8 mouse cellular contexts compared by ENCODE assay signal in the genomic region with DNA sequence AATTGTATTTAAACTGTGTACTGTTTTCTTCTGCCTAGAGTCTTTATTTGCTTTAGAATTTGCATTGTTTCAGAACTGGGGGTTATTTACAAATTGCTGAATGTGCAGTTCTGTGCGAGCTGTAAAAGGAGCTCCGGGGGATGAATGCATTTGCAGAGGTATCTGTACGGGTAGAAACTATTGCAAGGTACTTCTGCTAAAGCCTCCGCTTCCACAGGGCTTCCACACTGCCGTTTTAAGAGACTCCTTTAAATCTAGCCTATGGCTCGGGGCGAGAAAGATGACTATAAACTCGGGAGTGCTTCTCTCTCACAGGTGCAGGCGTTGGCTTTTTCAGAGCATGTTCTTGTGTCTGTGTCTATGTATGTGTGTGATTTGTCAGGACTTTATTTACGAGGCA. TPM values are rescaled to one million over a fixed set of nuclear protein-coding genes. Genes with fewer than 3 reads are reported as not detected.
DNase-seq lines count a peak whose midpoint lies in the region; ATAC-seq lines count a peak whose summit lies in the region.

No protein-coding gene starts in this region.

- no peak for ATAC-seq in hindbrain, embryonic 16.5 days
- no peak for ATAC-seq in midbrain, embryonic 14.5 days (ENCODE audit: low FRiP score, low TSS enrichment)

- peak overlapping the region; percentile 73 for H3K4me2 ChIP-seq in hindbrain, embryonic 16.5 days (ENCODE audit: low read length)
- peak overlapping the region; percentile 84 for H3K4me2 ChIP-seq in midbrain, embryonic 14.5 days (ENCODE audit: low read length)

- H3K27ac ChIP-seq in heart, embryonic 10.5 days = peak overlapping the region; percentile 79; the same call in 1 of the 2 replicates
- H3K27ac ChIP-seq in hindbrain, embryonic 16.5 days (ENCODE audit: low read depth, low read length) = 0 out of 2 replicates have a peak overlapping the region, but pooled peaks have one; percentile 6
- 0 out of 2 replicates have a peak overlapping the region, but pooled peaks have one; percentile 8 for H3K27ac ChIP-seq in midbrain, embryonic 14.5 days (replicated peaks; ENCODE audit: low read depth, low read length)

- peak overlapping the region; percentile 63 for H3K4me3 ChIP-seq in heart, embryonic 10.5 days
- peak overlapping the region; percentile 46 for H3K4me3 ChIP-seq in hindbrain, embryonic 16.5 days (ENCODE audit: low read length)
- H3K4me3 ChIP-seq in midbrain, embryonic 14.5 days (replicated peaks; ENCODE audit: low read depth, low read length) = peak overlapping the region; percentile 41

- H3K27me3 ChIP-seq in heart, embryonic 10.5 days (ENCODE audit: insufficient read depth, poor library complexity, severe bottlenecking) = no peaks in the 10 kb centered on the region
- no peaks in the 10 kb centered on the region for H3K27me3 ChIP-seq in hindbrain, embryonic 16.5 days (replicated peaks; ENCODE audit: control insufficient read depth, insufficient read depth, low read length)
- H3K27me3 ChIP-seq in midbrain, embryonic 14.5 days (ENCODE audit: control insufficient read depth, insufficient read depth, low read length) = no peaks in the 10 kb centered on the region

- peak overlapping the region; percentile 60; the same call in 1 of the 2 replicates for H3K9ac ChIP-seq in hindbrain, embryonic 16.5 days (ENCODE audit: low read depth, low read length)
- no peak overlapping the region for H3K9ac ChIP-seq in midbrain, embryonic 14.5 days (replicated peaks; ENCODE audit: low read length)

- no peaks in the 10 kb centered on the region for H3K9me3 ChIP-seq in heart, embryonic 10.5 days
- H3K9me3 ChIP-seq in hindbrain, embryonic 16.5 days (ENCODE audit: control insufficient read depth, low read length) = no peaks in the 10 kb centered on the region
- H3K9me3 ChIP-seq in midbrain, embryonic 14.5 days (ENCODE audit: control insufficient read depth, low read length) = no peaks in the 10 kb centered on the region

- H3K4me1 ChIP-seq in heart, embryonic 10.5 days = peaks cover 49% of the 10 kb centered on the region
- H3K4me1 ChIP-seq in hindbrain, embryonic 16.5 days (ENCODE audit: control insufficient read depth, insufficient read depth, low read depth, low read length) = peaks cover 23% of the 10 kb centered on the region
- H3K4me1 ChIP-seq in midbrain, embryonic 14.5 days (ENCODE audit: control insufficient read depth, insufficient read depth, low read length) = peaks cover 26% of the 10 kb centered on the region

- DNase-seq in heart, embryonic 10.5 days (ENCODE audit: low spot score) = no peak
- DNase-seq in heart, postnatal 4 days = no peak
- peak; percentile 44 for DNase-seq in embryo, embryonic 11 days
- DNase-seq in midbrain, embryonic 14.5 days = peak; percentile 56
- no peak for DNase-seq in layer of hippocampus, postnatal 25 days (ENCODE audit: extremely low spot score in 1 of 2, low spot score in 1 of 2)
- DNase-seq in gastrocnemius, postnatal 4 days (ENCODE audit: low spot score in 2 of 2) = no peak
- DNase-seq in thymus, postnatal 10 days (ENCODE audit: low spot score in 2 of 2) = no peak

- 23% methylated on average over 10 of the region's 10 CpGs for WGBS in heart, embryonic 10.5 days
- 16% methylated on average over 10 of the region's 10 CpGs for WGBS in hindbrain, embryonic 16.5 days
- WGBS in midbrain, embryonic 14.5 days = 17% methylated on average over 10 of the region's 10 CpGs

- H3K36me3 ChIP-seq in heart, embryonic 10.5 days = no peaks in the 10 kb centered on the region
- H3K36me3 ChIP-seq in hindbrain, embryonic 16.5 days (ENCODE audit: control insufficient read depth, insufficient read depth, low read length) = no peaks in the 10 kb centered on the region
- no peaks in the 10 kb centered on the region for H3K36me3 ChIP-seq in midbrain, embryonic 14.5 days (ENCODE audit: control insufficient read depth, insufficient read depth, low read length)

RNA-seq across cellular contexts. Expression of a gene that starts 1.4 kb away (rescaled TPM):
- 22.8 and 24.1 TPM in 2 replicates for polyA plus RNA-seq in heart, embryonic 10.5 days (2016; fragmentation: Nextera tagmentation; extraction: Ambion mirVana)
- total RNA-seq in heart, postnatal 4 days (2021) = 10 to 100 TPM; 79.4 to 83.7 TPM
- polyA plus RNA-seq in hindbrain, embryonic 16.5 days (2015; fragmentation: Nextera tagmentation; extraction: Ambion mirVana) = 15.7 and 16.6 TPM in 2 replicates
- polyA plus RNA-seq in midbrain, embryonic 14.5 days (2014; fragmentation: Nextera tagmentation; extraction: Ambion mirVana) = 9.7 and 10.4 TPM in 2 replicates
- 1 to 10 TPM; 7.1 to 8.6 TPM for total RNA-seq in layer of hippocampus, postnatal 25 days (2021)
- total RNA-seq in gastrocnemius, postnatal 4 days (2021) = 100 to 1,000 TPM; 178 TPM

Comparison
In these comparisons a context has a peak if more than half of its experiments do, and no peak if none do; other contexts are left out.
1. DNase-seq: peak in embryo, embryonic 11 days (single experiment) and midbrain, embryonic 14.5 days (single experiment); none in heart, embryonic 10.5 days (single experiment), heart, postnatal 4 days (single experiment), layer of hippocampus, postnatal 25 days (0 of 2), gastrocnemius, postnatal 4 days (0 of 2) and thymus, postnatal 10 days (0 of 2).
2. H3K27ac ChIP-seq: peak in every context shown above with its lines; median percentile 79 in heart, embryonic 10.5 days; 8 in midbrain, embryonic 14.5 days; 6 in hindbrain, embryonic 16.5 days.
3. RNA of a gene that starts 1.4 kb away (total RNA-seq): 178 TPM in gastrocnemius, postnatal 4 days and 79.4 to 83.7 TPM in heart, postnatal 4 days; 7.1 to 8.6 TPM in layer of hippocampus, postnatal 25 days; every median in the first group is over 4 times any median in the second.
4. Peak in every context shown above with its lines, with median percentiles within 50 percentile points of each other: H3K4me3 ChIP-seq.